Mouse (Mus musculus) ES-Bruce4 (cell line): ENCODE data around the gene Clrn1. TPM values are rescaled to one million over a fixed set of nuclear protein-coding genes. Genes with fewer than 3 reads are reported as not detected.

Source experiments
- H3K27ac ChIP-seq: 2 replicates; pipeline ENCODE4 v1.5.1; 2012; ENCODE audit warnings: low read length, inconsistent platforms; ENCODE audit not compliant: insufficient read depth
- H3K27me3 ChIP-seq: 2 replicates; pipeline ENCODE4 v1.6.1; 2012; ENCODE audit warnings: mild to moderate bottlenecking, low read length, inconsistent platforms; ENCODE audit not compliant: control insufficient read depth, poor library complexity, insufficient read depth, severe bottlenecking
- H3K36me3 ChIP-seq: 2 replicates; pipeline ENCODE4 v1.6.1; 2012; ENCODE audit warnings: inconsistent platforms, mild to moderate bottlenecking, low read length, moderate library complexity; ENCODE audit not compliant: control insufficient read depth, poor library complexity, insufficient read depth, severe bottlenecking
- H3K4me1 ChIP-seq: one replicate; pipeline ENCODE4 v1.8.1; 2011; ENCODE audit warnings: low read length; ENCODE audit not compliant: control insufficient read depth, insufficient read depth
- H3K4me3 ChIP-seq: 2 replicates; pipeline ENCODE4 v1.5.1; 2011; ENCODE audit warnings: low read depth, mild to moderate bottlenecking, low read length
- H3K9ac ChIP-seq: 2 replicates; pipeline ENCODE4 v1.6.1; 2012; ENCODE audit warnings: low read depth, mild to moderate bottlenecking, inconsistent platforms; ENCODE audit not compliant: poor library complexity, severe bottlenecking
- H3K9me3 ChIP-seq: replicated peaks from 2 replicates; pipeline ENCODE4 v1.6.1; 2012; ENCODE audit warnings: mild to moderate bottlenecking, low read length, inconsistent platforms; ENCODE audit not compliant: control insufficient read depth, poor library complexity, insufficient read depth, severe bottlenecking
- CTCF ChIP-seq: IDR thresholded peaks from one replicate; pipeline ENCODE4 v1.8.1; 2011; ENCODE audit warnings: low read depth, low read length
- EP300 ChIP-seq: IDR thresholded peaks from 2 replicates; pipeline ENCODE4 v1.6.1; 2011; ENCODE audit warnings: low read depth, low read length; ENCODE audit not compliant: insufficient read depth
- POLR2A ChIP-seq: IDR thresholded peaks from one replicate; pipeline ENCODE4 v1.8.1; 2011; ENCODE audit warnings: low read length; ENCODE audit not compliant: insufficient read depth
- polyA plus RNA-seq: library from polyadenylated mRNA; stranded (reverse); fragments of >200 nt; gene quantifications from 2 replicates; pipeline ENCODE4 v1.2.4, GENCODE M21; 2011; ENCODE audit warnings: low read depth; ENCODE audit not compliant: missing spikeins, insufficient read depth, insufficient read length

Gene Clrn1
- polyA plus RNA-seq, 1 experiment: not detected

DNA sequence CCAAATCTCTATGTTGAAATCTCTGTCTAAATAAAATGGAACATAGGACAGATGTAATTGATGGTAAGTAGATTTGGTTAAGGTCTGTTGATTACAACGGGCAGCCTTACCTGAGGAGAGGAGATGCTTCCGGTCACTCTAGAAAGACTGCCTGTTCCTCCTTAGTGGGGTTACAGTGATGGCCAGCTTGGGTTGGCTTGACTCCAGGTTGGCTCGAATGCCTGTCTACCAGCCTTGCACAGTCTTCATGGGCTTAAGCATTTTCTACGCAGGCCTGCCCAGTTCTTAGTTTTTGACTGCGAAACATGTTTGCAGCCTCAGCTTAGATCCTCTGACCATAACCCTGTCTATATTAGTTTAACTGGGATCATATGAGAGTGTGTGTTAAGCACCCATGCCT is 76.5 kb downstream of the Clrn1 start:
- H3K9ac ChIP-seq: no peak overlapping the region
- peaks cover 1% of the 10 kb centered on the region; the same call in 1 of the 2 replicates for H3K27me3 ChIP-seq
- no peak overlapping the region for H3K27ac ChIP-seq
- no peaks in the 10 kb centered on the region for H3K4me1 ChIP-seq
- H3K36me3 ChIP-seq: no peaks in the 10 kb centered on the region
- no peaks in the 10 kb centered on the region for H3K9me3 ChIP-seq
- TF ChIP-seq POLR2A: no peak
- no peak for TF ChIP-seq CTCF
- TF ChIP-seq EP300: no peak
- no peak overlapping the region for H3K4me3 ChIP-seq

DNA sequence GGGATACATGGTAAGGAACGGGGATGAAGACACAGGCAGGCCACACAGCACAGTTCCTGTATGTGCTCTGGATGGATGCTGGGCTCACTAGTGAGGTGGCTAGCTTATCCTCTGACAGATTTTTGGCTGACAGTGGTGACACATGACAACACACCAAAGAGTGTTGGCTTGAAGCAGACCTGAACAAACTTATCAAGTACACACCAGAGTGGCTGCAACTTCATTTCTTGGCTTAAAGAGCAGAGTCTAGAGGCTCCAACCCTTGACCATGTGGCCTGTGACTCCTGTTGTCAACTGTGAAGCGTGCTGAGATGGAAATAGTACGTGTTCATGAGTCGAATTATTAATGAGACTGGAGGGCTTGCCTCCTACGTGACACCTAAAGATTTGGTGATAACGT is 80.4 kb downstream of the Clrn1 start:
- H3K9ac ChIP-seq: no peak overlapping the region
- TF ChIP-seq POLR2A (no peak), EP300 (no peak), CTCF (no peak)
- no peak overlapping the region for H3K27ac ChIP-seq
- H3K27me3 ChIP-seq: no peaks in the 10 kb centered on the region
- no peaks in the 10 kb centered on the region for H3K9me3 ChIP-seq
- H3K4me1 ChIP-seq: no peaks in the 10 kb centered on the region
- H3K4me3 ChIP-seq: no peak overlapping the region
- no peaks in the 10 kb centered on the region for H3K36me3 ChIP-seq

GRCm38 (mm10) chr3:58798676-58799075 is 86.5 kb downstream of the Clrn1 start:
- Histone ChIP-seq H3K4me3 (no peak overlapping the region), H3K27ac (no peak overlapping the region)
- no peak for TF ChIP-seq EP300
- TF ChIP-seq CTCF: no peak
- TF ChIP-seq POLR2A: no peak

GRCm38 (mm10) chr3:58798245-58798644 is 86.9 kb downstream of the Clrn1 start:
- TF ChIP-seq CTCF (no peak), POLR2A (no peak), EP300 (no peak)
- no peaks in the 10 kb centered on the region for H3K4me1 ChIP-seq

More at GRCm38 (mm10) chr3:58798676-58799075, 86.5 kb downstream of the Clrn1 start:
- H3K9ac ChIP-seq: no peak overlapping the region
- no peaks in the 10 kb centered on the region for H3K36me3 ChIP-seq
- H3K27me3 ChIP-seq: no peaks in the 10 kb centered on the region
- no peaks in the 10 kb centered on the region for H3K9me3 ChIP-seq
- H3K4me1 ChIP-seq: no peaks in the 10 kb centered on the region

More at GRCm38 (mm10) chr3:58798245-58798644, 86.9 kb downstream of the Clrn1 start:
- no peak overlapping the region for H3K27ac ChIP-seq
- no peak overlapping the region for H3K4me3 ChIP-seq
- no peaks in the 10 kb centered on the region for H3K9me3 ChIP-seq
- no peaks in the 10 kb centered on the region for H3K27me3 ChIP-seq
- H3K9ac ChIP-seq: no peak overlapping the region
- no peaks in the 10 kb centered on the region for H3K36me3 ChIP-seq

Other genes starting within 250 kb of the Clrn1 start
- not detected in 2 replicates for gene Erich6, start 248.1 kb downstream of the Clrn1 start, polyA plus RNA-seq
- 7.1 and 8.9 TPM in 2 replicates for gene Siah2, start 192.9 kb downstream of the Clrn1 start, polyA plus RNA-seq
- gene Mindy4b-ps, start 63.0 kb downstream of the Clrn1 start, polyA plus RNA-seq: not detected in 2 replicates
- 10.3 and 11.7 TPM in 2 replicates for gene Med12l, start 120.5 kb upstream of the Clrn1 start, polyA plus RNA-seq
- not detected in 2 replicates for gene Gpr171, start 216.5 kb upstream of the Clrn1 start, polyA plus RNA-seq